Mouse (Mus musculus): ENCODE data around the gene Zfp457.
"Not testable (repeated sequence)": the region's sequence is repeated elsewhere in the genome, so short reads cannot be mapped to it uniquely, and the experiment has no call there.

Gene Zfp457

DNA sequence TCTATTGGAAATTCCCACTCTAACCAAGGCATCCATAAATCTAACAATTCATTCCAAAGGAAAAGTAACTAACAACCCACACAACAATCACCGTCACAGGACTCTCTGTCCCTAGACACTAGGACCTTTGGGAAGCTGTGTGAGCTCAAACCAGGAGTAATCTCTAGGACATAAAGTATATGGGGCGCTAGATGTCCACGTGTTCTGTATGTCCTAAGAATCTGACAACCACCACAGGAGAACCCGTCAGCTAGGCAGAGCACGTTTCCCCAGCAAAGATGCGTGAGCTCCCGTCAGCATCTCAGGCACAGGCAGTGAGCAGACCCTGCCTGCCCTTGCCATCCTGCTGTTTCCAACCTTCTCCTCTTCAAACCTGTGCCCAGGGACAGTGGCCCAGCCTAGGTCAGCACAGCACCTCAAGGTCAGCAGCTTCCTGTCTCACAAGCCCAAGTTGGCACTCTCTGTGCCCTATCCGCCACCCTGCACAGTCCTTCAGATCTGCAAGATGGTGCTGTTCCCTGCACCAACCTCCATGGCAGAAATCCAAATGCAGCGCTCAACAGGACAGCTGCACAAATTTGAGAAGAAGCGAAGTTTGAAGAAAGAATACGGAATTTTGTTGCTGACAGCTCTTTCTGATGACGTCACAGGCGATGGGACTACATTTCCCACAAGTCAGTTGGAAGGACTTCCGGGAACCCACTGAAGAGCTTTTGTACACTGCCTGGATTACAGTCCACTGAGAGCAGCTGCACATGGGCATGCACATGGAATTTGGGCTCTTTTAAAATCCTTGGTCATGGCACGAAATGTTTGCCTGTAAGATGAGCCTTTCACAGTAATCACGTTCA, at the start of gene Zfp457:
Gene Zfp457 (minus strand): TSS at position 664 of the 851 bp plus-strand sequence.
- peak; percentile 89 for DNase-seq (ENCODE audit: low read depth, low spot score)

DNA sequence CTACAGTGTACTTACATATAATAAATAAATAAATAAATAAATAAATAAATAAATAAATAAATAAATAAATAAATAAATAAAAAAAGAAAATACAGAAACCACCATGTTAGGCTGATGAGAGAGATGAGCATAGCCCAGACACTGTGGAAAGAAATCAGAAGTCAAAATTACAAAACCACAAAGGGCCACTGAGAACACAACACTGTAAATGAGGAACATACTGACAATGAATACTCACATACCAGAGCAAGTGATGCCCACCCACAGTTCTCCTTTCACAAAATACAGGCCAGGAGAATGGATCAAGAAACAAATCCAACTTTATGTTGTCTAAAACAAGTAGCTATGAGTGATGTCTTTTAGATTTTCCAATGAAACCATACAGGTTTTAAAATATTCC, 45.6 kb upstream of the Zfp457 start:
- DNase-seq (ENCODE audit: low read depth, low spot score): no peak

DNA sequence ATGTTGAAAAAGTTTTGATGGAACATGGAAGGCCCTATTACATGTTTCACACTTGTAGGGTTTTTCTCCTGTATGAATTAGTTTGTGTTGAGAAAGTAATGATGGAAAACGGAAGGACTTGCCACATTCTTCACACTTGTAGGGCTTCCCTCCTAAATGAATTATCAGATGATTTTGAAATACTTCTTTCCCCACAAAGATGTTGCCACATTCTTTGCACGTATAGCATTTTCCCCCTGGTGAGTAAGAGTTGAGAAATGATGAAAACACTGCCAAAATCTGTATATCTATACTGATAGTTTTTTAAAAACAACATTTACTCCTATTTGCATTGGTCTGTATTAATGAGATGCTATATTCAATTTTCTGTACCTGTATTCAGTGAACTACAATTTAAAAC, 37.1 kb upstream of the Zfp457 start:
- no peak for DNase-seq (ENCODE audit: low read depth, low spot score)

DNA sequence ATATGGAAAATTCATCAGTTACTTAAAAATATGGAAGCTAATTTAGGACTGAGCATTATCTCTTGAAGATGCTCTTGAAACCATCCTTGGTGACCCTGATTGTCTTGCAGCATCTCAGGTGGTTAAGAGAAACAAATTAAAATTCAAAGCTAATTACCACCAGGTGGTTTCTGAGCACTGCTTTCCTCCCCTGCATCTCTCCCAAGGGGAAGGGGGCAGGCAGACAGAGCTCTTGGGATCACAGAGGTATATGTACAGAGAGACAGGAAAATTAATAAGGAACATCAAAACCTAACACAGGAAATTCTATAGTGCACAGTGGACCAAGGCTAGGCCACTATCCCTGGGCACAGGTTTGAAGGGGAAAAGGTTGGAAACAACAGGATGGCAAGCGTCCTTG, 26.6 kb upstream of the Zfp457 start:
- DNase-seq (ENCODE audit: low read depth, low spot score): no peak

DNA sequence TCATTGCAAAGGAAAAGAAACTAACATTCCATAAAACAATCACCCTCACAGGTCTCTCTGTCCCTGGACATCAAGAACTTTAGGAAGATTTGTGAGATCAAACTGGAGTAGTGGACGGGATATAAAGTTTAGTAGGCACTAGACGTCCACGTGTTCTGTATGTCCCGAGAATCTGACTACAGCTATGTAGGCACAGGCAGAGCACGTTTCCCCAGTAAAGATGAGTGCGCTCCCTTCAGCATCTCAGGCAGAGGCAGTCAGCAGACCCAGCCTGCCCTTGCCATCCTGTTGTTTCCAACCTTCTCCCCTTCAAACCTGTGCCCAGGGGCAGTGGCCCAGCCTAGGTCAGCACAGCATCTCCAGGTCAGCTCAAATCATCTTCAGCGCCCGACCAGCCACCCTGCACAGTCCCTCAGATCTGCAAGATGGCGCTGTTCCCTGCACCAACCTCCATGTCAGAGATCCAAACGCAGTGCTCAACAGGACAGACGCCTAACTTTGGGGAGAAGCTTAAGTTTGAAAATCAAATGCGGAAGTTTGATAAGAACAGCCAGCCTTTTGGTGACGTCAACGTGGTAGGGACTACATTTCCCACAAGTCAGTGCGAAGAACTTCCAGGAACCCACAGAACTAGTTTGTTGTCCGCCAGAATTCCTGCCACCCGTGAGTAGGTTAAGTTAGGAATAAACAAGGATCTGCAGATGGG, 25.9 kb upstream of the Zfp457 start, which contains the start of gene Zfp595:
Gene Zfp595 (minus strand): TSS at position 552 of the 706 bp plus-strand sequence.
- peak; percentile 60 for DNase-seq (ENCODE audit: low read depth, low spot score)

DNA sequence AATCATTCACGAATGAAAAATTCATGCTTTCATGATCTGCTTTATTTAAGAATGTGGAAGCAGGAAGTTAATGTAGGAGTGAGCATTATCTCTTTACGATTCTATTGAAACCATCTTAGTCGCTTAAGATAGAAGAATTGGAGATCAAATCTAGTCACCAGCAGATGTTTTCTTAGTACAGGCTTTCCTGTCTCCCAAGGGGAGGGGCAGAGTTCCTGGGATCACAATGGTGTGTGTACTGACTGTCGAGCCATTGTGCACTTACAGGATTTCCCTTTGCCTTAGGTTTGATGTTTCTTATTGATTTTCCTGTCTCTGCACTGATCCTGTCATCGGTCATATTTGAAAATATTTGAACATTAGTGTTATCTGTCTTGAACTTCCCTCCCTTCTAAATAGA, 433 bp upstream of the Zfp457 start:
- DNase-seq (ENCODE audit: low read depth, low spot score): no peak

DNA sequence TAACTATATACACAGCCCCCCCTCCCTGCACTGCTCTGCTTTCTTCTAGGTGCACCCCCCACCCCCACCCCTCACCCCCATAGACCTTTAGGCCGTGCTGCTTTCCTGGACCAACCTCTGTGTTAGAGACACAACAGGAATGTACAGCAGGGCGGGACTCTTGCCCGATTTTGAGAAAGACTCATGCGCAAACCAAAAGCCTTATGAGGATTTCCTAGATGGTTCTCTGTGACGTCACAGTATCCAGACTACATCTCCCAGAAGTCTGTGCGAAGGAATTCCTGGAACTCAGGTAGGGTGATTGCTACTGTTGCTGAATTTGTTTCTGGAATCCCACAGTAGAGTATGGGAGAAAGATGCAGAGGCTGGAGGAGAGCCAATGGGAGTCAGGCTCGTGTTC, 28.0 kb downstream of the Zfp457 start, which contains the start of gene Zfp458:
Gene Zfp458 (minus strand): TSS at position 153 of the 400 bp plus-strand sequence.
- DNase-seq (ENCODE audit: low read depth, low spot score): no peak

DNA sequence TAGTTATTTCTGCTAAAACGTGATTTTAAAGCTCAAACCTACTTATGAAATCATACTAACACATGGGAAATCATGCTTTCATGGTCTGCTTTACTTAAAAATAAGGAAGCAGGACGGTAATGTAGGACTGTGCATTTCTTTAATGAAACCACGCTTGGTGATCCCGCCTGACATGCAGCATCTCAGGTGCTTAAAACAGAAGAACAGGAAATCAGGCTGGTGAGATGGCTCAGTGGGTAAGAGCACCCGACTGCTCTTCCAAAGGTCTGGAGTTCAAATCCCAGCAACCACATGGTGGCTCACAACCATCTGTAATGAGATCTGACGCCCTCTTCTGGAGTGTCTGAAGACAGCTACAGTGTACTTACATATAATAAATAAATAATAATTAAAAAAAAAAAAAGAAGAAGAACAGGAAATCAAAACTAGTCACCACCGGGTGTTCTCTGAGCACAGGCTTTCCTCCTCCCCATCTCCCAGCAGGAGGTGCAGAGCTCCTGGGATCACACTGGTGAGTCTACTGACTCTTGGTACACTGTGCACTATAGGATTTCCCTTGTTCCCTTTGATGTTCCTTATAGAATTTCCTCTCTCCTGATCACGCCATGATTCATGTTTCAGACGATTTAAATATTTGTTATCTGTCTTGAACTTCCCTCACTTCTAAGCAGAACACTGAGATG, 36.8 kb downstream of the Zfp457 start:
- DNase-seq (ENCODE audit: low read depth, low spot score): not testable (repeated sequence)

DNA sequence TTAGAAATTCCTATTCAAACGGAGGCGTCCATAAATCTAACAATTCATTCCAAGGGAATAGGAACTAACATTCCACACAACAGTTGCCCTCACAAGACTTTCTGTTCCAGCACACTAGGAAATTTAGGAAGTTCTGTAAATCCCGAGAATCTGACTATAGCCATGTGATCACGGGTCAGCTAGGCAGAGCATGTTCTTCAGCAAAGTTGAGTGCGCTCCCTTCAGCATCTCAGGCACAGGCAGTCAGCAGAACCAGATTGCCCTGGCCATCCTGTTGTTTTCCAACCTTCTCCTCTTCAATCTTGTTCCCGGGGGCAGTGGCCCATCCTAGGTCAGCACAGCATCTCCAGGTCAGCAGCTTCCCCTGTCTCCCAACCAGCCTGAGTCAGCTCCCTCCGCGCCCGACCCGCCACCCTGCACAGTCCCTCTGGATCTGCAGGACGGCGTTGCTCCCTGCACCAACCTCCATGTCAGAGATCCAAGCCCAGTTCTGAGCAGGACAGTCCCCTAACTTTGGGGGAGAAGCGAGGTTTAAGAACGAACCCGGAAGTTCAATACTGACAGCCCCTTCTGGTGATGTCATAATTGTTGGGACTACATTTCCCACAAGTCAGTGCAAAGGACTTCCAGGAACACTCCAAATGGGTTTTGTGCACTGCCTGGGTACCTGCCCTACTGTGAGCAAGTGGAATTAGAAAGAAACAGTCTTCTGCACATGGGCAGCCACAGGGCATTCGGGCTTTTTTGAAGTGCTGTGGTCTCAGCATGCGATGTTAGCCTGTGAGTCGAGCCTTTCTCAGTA, 37.5 kb downstream of the Zfp457 start:
- peak; percentile 86 for DNase-seq (ENCODE audit: low read depth, low spot score)
